Mouse (Mus musculus) megakaryocyte, embryonic 14.5 days (primary cell): ENCODE results near the gene Lsp1. TPM values are rescaled to one million over a fixed set of nuclear protein-coding genes. Genes with fewer than 3 reads are reported as not detected.

Source experiments
- H3K27me3 ChIP-seq: replicated peaks from 2 replicates; pipeline ENCODE3; 2012; ENCODE audit warnings: inconsistent platforms
- H3K36me3 ChIP-seq: replicated peaks from 2 replicates; pipeline ENCODE3; 2012; ENCODE audit warnings: low read length, inconsistent platforms, mixed read lengths
- H3K4me1 ChIP-seq: 2 replicates; pipeline ENCODE4 v1.6.1; 2012; ENCODE audit warnings: inconsistent platforms
- H3K4me3 ChIP-seq: replicated peaks from 2 replicates; pipeline ENCODE3; 2012; ENCODE audit warnings: moderate library complexity, mild to moderate bottlenecking, inconsistent platforms
- H3K9me3 ChIP-seq: 2 replicates; pipeline ENCODE4 v1.6.1; 2012; ENCODE audit warnings: inconsistent platforms
- FLI1 ChIP-seq: IDR thresholded peaks from 2 replicates; pipeline ENCODE4 v1.6.1; 2012; ENCODE audit warnings: low read length, inconsistent platforms, mixed read lengths
- GATA1 ChIP-seq: IDR thresholded peaks from 3 replicates; pipeline ENCODE4 v1.6.1; 2012; ENCODE audit warnings: mixed read lengths, low read length, inconsistent platforms, borderline replicate concordance
- polyA plus RNA-seq: library from polyadenylated mRNA; stranded (reverse); fragments of >175 nt; gene quantifications from 2 replicates; pipeline ENCODE4 v1.2.3, GENCODE M21; 2012; ENCODE audit warnings: low replicate concordance; ENCODE audit not compliant: insufficient read depth

Gene Lsp1
- polyA plus RNA-seq = 10.1 and 33.2 TPM in 2 replicates

DNA sequence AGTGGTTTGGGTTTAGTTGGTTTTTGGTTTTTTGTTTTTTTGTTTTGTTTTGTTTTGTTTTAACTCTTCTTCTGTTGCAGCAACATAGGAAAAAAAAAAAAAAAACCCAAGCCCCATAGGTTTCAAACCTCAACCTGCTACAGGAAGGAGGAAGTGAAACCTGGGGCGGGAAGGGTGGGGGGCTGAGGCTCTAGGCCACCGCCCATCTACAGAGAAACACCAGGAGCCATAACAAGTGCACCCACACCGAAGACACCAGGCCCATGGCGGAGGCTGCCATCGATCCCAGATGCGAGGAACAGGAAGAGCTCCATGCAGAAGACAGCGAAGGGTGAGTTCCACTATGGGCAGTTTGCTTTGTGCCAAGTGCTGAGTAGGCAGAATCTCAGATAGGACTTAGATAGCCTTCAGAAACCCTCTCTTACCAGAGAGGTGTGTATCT, at the start of gene Lsp1:
TSS of gene Lsp1 (plus strand) at position 174 of the 442 bp plus-strand sequence.
- Histone ChIP-seq H3K4me1 (peaks cover 64% of the 10 kb centered on the region), H3K4me3 (peak within 1 kb of the TSS; percentile 81), H3K27me3 (peaks cover 51% of the 10 kb centered on the region), H3K36me3 (no peaks in the 10 kb centered on the region), H3K9me3 (no peaks in the 10 kb centered on the region)
- TF ChIP-seq GATA1 = no peak
- no peak for TF ChIP-seq FLI1

DNA sequence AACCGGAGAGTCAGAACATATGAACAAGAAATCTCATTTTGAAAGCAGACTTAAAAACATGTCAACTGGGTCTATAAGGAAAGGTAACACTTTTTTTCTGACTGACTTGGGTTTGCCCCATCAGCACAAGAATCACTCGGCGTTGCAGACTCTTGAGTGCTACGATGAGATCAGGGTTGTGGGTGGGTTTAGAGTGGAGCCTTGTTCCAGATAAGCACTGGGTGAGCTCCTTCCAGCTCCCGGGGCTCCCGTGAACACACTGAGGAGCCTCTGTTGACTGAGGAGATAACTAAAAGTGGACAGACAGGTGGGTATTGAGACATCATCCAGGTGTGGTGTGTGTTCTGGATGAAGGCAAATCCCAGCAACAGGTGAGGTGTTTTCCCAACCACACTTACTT, 47.3 kb upstream of the Lsp1 start:
- H3K9me3 ChIP-seq = 0 out of 2 replicates have a peak, but pooled peaks cover 2% of the 10 kb centered on the region
- no peaks in the 10 kb centered on the region for H3K36me3 ChIP-seq
- H3K27me3 ChIP-seq = peaks cover 4% of the 10 kb centered on the region
- no peak for TF ChIP-seq GATA1
- TF ChIP-seq FLI1 = no peak
- H3K4me3 ChIP-seq = no peak overlapping the region
- H3K4me1 ChIP-seq = peaks cover 13% of the 10 kb centered on the region

DNA sequence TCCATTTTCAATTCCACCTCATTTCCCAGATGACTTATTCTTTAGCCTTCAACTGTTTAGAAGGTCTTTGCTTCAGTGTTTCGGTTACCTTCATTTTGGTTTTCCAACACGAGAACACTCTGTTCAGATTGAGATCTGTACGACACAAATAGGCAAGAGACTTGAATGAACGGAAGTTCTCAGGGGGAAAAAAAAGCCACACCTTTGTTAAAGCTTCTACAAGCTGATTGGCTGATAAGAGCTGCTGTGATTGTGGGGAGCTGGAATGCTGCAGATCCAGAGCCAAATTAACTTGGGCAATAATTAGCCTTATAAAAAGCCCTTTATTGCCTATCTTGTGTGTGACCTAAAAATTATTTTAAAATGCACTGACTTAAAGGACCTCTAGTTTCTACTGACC, 45.3 kb upstream of the Lsp1 start:
- peaks cover 4% of the 10 kb centered on the region; the same call in 1 of the 2 replicates for H3K9me3 ChIP-seq
- H3K4me1 ChIP-seq = peaks cover 14% of the 10 kb centered on the region
- H3K36me3 ChIP-seq = no peaks in the 10 kb centered on the region
- peaks cover 4% of the 10 kb centered on the region for H3K27me3 ChIP-seq
- no peak for TF ChIP-seq FLI1
- no peak for TF ChIP-seq GATA1
- H3K4me3 ChIP-seq = no peak overlapping the region

- H3K4me1 ChIP-seq = peaks cover 19% of the 10 kb centered on the region
- peaks cover 2% of the 10 kb centered on the region; the same call in 1 of the 2 replicates for H3K9me3 ChIP-seq
- no peak for TF ChIP-seq GATA1
- no peak for TF ChIP-seq FLI1
- no peak overlapping the region for H3K4me3 ChIP-seq
- peaks cover 4% of the 10 kb centered on the region for H3K27me3 ChIP-seq
- no peaks in the 10 kb centered on the region for H3K36me3 ChIP-seq
Measured at GRCm38 (mm10) chr7:142416225-142416624, 44.4 kb upstream of the Lsp1 start.

GRCm38 (mm10) chr7:142418027-142418426, 42.6 kb upstream of the Lsp1 start:
- Histone ChIP-seq H3K4me1 (peaks cover 37% of the 10 kb centered on the region), H3K27me3 (peaks cover 4% of the 10 kb centered on the region), H3K36me3 (no peaks in the 10 kb centered on the region), H3K4me3 (no peak overlapping the region), H3K9me3 (peaks cover 2% of the 10 kb centered on the region; the same call in 1 of the 2 replicates)
- no peak for TF ChIP-seq FLI1
- TF ChIP-seq GATA1 = no peak

DNA sequence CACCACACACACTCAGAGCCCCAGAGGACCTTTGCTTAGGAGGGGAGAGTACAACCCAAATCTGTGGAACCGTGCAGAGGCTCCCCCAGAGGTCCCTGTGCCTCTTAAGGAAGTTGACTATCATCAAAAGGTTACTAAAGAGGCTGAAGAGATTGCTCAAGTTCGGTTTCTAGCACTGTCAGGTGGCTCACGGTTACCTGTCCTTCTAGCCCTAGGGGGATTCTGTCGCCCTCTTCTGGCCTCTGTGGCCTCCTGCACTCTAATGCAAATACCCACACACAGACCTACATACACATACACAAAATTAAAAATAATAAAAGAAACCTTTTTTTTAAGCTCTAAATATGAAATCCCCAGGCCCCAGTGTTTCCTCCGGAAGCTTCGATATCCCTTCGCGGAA, 41.9 kb upstream of the Lsp1 start:
- H3K4me1 ChIP-seq = peaks cover 44% of the 10 kb centered on the region
- no peak for TF ChIP-seq GATA1
- TF ChIP-seq FLI1 = no peak
- peaks cover 4% of the 10 kb centered on the region for H3K27me3 ChIP-seq
- H3K4me3 ChIP-seq = no peak overlapping the region
- peaks cover 9% of the 10 kb centered on the region; the same call in 1 of the 2 replicates for H3K9me3 ChIP-seq
- no peaks in the 10 kb centered on the region for H3K36me3 ChIP-seq

- TF ChIP-seq GATA1 = peak; percentile 52; the same call in 1 of the 3 replicates
- TF ChIP-seq FLI1 = no peak
- Histone ChIP-seq H3K36me3 (no peaks in the 10 kb centered on the region), H3K27me3 (peaks cover 2% of the 10 kb centered on the region), H3K4me1 (peaks cover 49% of the 10 kb centered on the region), H3K9me3 (peaks cover 9% of the 10 kb centered on the region; the same call in 1 of the 2 replicates), H3K4me3 (peak overlapping the region; percentile 48)
Measured at GRCm38 (mm10) chr7:142419887-142420286, 40.7 kb upstream of the Lsp1 start.

- peaks cover 9% of the 10 kb centered on the region; the same call in 1 of the 2 replicates for H3K9me3 ChIP-seq
- H3K4me3 ChIP-seq = no peak overlapping the region
- peaks cover 58% of the 10 kb centered on the region for H3K4me1 ChIP-seq
- H3K36me3 ChIP-seq = no peaks in the 10 kb centered on the region
- TF ChIP-seq FLI1 (no peak), GATA1 (no peak)
- peaks cover 2% of the 10 kb centered on the region for H3K27me3 ChIP-seq
Measured at GRCm38 (mm10) chr7:142421826-142422225, 38.8 kb upstream of the Lsp1 start.

- no peak for TF ChIP-seq GATA1
- TF ChIP-seq FLI1 = no peak
- no peaks in the 10 kb centered on the region for H3K36me3 ChIP-seq
- peaks cover 35% of the 10 kb centered on the region for H3K27me3 ChIP-seq
- H3K4me1 ChIP-seq = peaks cover 62% of the 10 kb centered on the region
- H3K4me3 ChIP-seq = no peak overlapping the region
- peaks cover 7% of the 10 kb centered on the region; the same call in 1 of the 2 replicates for H3K9me3 ChIP-seq
Measured at GRCm38 (mm10) chr7:142425641-142426213, 34.9 kb upstream of the Lsp1 start.

DNA sequence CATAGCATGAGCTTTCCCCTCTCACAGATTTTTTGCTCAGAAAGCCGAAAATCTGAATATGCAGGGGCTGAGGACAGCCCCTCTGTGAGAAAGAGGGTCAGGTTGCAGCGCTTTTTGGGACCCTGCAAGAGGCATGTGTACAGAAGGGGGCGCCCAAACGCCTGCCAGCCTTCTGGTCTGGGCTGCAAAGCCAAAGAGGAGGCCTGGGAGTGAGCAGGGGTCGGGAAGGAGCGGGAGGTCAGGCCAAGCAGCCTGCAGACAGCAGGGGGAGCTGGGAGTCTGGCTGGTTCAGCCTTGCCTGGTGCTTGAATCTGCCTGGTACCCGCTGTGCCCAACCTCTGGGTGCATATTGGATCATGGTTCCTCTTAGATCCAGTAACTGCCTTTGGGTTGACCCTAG, 32.4 kb upstream of the Lsp1 start:
- Histone ChIP-seq H3K4me3 (no peak overlapping the region), H3K36me3 (no peaks in the 10 kb centered on the region), H3K9me3 (peaks cover 5% of the 10 kb centered on the region; the same call in 1 of the 2 replicates), H3K27me3 (peaks cover 57% of the 10 kb centered on the region), H3K4me1 (peaks cover 41% of the 10 kb centered on the region)
- TF ChIP-seq FLI1 = no peak
- no peak for TF ChIP-seq GATA1

GRCm38 (mm10) chr7:142430160-142430678, 30.4 kb upstream of the Lsp1 start:
- H3K4me1 ChIP-seq = peaks cover 50% of the 10 kb centered on the region
- H3K4me3 ChIP-seq = no peak overlapping the region
- H3K36me3 ChIP-seq = no peaks in the 10 kb centered on the region
- peaks cover 74% of the 10 kb centered on the region for H3K27me3 ChIP-seq
- TF ChIP-seq GATA1 = no peak
- TF ChIP-seq FLI1 = no peak
- H3K9me3 ChIP-seq = no peaks in the 10 kb centered on the region
